ENCODE assay signal across 13 mouse cellular contexts in the genomic region with DNA sequence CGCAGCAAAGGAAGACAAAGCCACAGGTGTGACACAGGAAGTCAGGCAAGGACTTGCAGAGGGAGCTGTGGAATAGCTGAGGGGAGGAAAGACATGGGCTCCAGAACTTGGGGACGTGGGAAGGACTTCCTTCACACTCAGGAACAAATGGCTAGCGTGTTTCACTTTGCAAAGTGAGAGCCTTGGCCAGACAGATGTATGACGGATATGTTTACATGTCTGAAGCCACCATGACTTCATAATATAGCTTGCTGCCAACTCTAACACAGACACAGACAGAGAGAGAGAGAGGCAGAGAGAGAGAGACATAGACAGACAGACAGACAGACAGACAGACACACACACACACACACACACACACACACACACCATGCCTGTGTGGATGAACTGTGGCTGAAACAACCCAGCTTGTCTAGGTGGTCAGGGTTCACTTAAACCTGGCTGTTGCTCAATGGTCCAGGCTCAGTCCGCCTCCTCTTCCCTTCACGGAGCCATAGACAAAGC. TPM values are rescaled to one million over a fixed set of nuclear protein-coding genes. Genes with fewer than 3 reads are reported as not detected.
"Had no signal": no experiment of that assay in that cellular context is flagged by ENCODE, and none has a peak within 500 bp of the region (broad histone marks: within the 10 kb centered on the region; RNA-seq: fewer than 3 reads in every experiment).

No protein-coding gene starts in this region.

- H3K4me2 ChIP-seq: kidney, embryonic 15.5 days; limb, embryonic 15.5 days; neural tube, embryonic 15.5 days had no signal

- DNase-seq: layer of hippocampus, adult 9-11 months; layer of hippocampus, postnatal 36 days; midbrain, embryonic 14.5 days; right cerebral cortex, adult 18-20 months; right cerebral cortex, postnatal 25 days; thymus, postnatal 36 days had no signal

- H3K9ac ChIP-seq: kidney, embryonic 15.5 days; limb, embryonic 15.5 days; neural tube, embryonic 15.5 days had no signal

- H3K9me3 ChIP-seq: neural tube, embryonic 15.5 days had no signal

- H3K36me3 ChIP-seq: kidney, embryonic 15.5 days; limb, embryonic 15.5 days had no signal

- ATAC-seq: intestine, embryonic 16.5 days had no signal

- H3K27ac ChIP-seq: kidney, embryonic 15.5 days; limb, embryonic 15.5 days; midbrain, embryonic 10.5 days; neural tube, embryonic 15.5 days had no signal

- H3K4me1 ChIP-seq: limb, embryonic 15.5 days; midbrain, embryonic 10.5 days; neural tube, embryonic 15.5 days had no signal

- H3K4me3 ChIP-seq: kidney, embryonic 15.5 days; limb, embryonic 15.5 days; midbrain, embryonic 10.5 days; myocyte; neural tube, embryonic 15.5 days had no signal

- H3K27me3 ChIP-seq: kidney, embryonic 15.5 days; limb, embryonic 15.5 days; neural tube, embryonic 15.5 days had no signal

RNA-seq across cellular contexts. Expression of a gene that starts 26.8 kb away (rescaled TPM):
- polyA plus RNA-seq: thymus, postnatal 0 days had no signal
